Mouse (Mus musculus): ENCODE results near the gene Cfap298. TPM values are rescaled to one million over a fixed set of nuclear protein-coding genes. Genes with fewer than 3 reads are reported as not detected.

Cfap298 gene
- polyA plus RNA-seq, 2 experiments: 11.5 to 18.4 TPM

DNA sequence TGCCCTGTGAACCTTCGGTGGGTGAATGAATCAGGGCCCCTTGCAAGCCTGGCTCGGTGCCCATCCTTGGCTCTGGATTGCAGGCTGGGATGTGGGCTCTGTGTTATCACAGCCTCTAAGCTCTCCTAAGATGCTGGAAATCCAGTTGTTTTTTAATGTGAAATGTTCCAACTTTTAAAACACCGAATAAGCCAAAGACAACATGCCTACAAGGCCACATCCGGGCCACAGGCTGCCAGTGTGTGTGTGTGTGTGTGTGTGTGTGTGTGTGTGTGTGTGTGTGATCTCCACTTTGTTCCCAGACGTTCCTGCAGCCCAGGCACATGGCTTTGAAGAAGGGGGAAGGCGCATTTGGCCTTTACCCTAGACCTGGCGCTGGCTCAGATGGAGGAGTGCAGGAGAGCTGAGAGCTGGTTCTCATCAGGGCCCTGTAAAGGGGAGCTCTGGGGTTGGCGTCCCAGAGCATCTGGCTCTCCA is 52.4 kb downstream of the Cfap298 start:
- no peak overlapping the region for H3K9ac ChIP-seq (replicated peaks)
- TF ChIP-seq CTCF (IDR thresholded peaks at IDR 0.05; ENCODE audit: low read depth) (no peak), EP300 (IDR thresholded peaks at IDR 0.05; ENCODE audit: low read depth) (no peak)
- no peak overlapping the region for H3K4me3 ChIP-seq (ENCODE audit: insufficient read depth in 1 of 2, low read depth in 2 of 2, low read length in 2 of 2)
- ATAC-seq (ENCODE audit: insufficient read depth) (no peak), DNase-seq (ENCODE audit: low read depth in 3 of 3, low spot score in 3 of 3) (no peak)
- no peaks in the 10 kb centered on the region for H3K27me3 ChIP-seq (ENCODE audit: control insufficient read depth, insufficient read depth, low read length)
- no peaks in the 10 kb centered on the region for H3K4me1 ChIP-seq (replicated peaks; ENCODE audit: control insufficient read depth in 2 of 2, insufficient read depth in 2 of 2, low read length in 1 of 2)
- H3K27ac ChIP-seq: no peak overlapping the region
- no peaks in the 10 kb centered on the region for H3K36me3 ChIP-seq (replicated peaks; ENCODE audit: control insufficient read depth, insufficient read depth, low read depth)
- no peak overlapping the region for H3K4me2 ChIP-seq (ENCODE audit: low read depth)
- H3K9me3 ChIP-seq (ENCODE audit: control insufficient read depth, low read length): no peaks in the 10 kb centered on the region
- WGBS (ENCODE audit: insufficient replicate concordance): 51% methylated on average over 8 of the region's 8 CpGs

DNA sequence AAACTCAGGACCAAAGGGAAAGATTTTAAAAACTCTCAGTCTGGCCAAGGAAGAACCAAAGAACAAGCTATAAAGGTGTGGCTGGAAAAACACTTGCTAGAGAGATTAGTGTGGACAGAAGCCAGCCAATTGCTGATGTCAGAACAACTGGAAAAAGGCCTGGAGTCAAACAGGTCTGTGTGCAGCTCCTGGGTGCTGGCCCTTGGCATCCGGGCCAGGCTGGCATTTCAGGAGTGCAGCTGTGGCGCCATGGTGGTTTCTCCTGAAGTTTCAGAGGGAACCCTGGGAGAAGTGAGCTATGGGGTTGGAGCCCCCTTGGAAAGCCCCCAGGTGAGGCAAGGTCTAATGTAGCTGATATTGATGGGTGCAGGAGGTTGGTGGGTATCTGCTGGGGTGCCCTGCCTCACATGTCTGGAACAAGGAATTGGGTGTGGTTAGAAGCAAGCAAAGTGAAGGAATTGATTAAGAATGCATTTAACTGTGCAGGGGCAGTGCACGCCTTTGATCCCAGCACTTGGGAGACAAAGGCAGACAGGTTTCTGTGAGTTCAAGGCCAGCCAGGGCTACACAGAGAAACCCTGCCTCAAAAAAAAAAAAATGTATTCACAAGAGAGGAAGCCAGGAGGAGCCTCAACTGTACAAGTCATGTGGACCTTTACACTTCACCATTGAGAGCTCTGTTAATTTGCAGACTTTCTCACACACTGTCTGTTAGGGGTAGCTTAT is 56.6 kb downstream of the Cfap298 start:
- Histone ChIP-seq H3K4me2 (ENCODE audit: low read depth) (no peak overlapping the region), H3K36me3 (replicated peaks; ENCODE audit: control insufficient read depth, insufficient read depth, low read depth) (no peaks in the 10 kb centered on the region), H3K4me1 (replicated peaks; ENCODE audit: control insufficient read depth in 2 of 2, insufficient read depth in 2 of 2, low read length in 1 of 2) (no peaks in the 10 kb centered on the region), H3K27me3 (ENCODE audit: control insufficient read depth, insufficient read depth, low read length) (no peaks in the 10 kb centered on the region), H3K27ac (no peak overlapping the region), H3K4me3 (ENCODE audit: insufficient read depth in 1 of 2, low read depth in 2 of 2, low read length in 2 of 2) (no peak overlapping the region), H3K9me3 (ENCODE audit: control insufficient read depth, low read length) (no peaks in the 10 kb centered on the region), H3K9ac (replicated peaks) (no peak overlapping the region)
- ATAC-seq (ENCODE audit: insufficient read depth): no peak
- WGBS (ENCODE audit: insufficient replicate concordance): 62% methylated on average over 3 of the region's 3 CpGs
- DNase-seq (ENCODE audit: low read depth in 3 of 3, low spot score in 3 of 3): no peak
- no peak for TF ChIP-seq EP300 (IDR thresholded peaks at IDR 0.05; ENCODE audit: low read depth)
- TF ChIP-seq CTCF (IDR thresholded peaks at IDR 0.05; ENCODE audit: low read depth): no peak

Small RNA genes within 50 kb of the gene (microRNA-seq; reads per million reads assigned to microRNA genes)
- not detected for gene Gm22933

Other genes starting within 250 kb of the Cfap298 start
- 23.4 and 31.1 TPM in 2 replicates for gene Mis18a, start 207.7 kb downstream of the Cfap298 start, polyA plus RNA-seq (2012; rRNA removed)
- gene Mis18a, start 207.7 kb downstream of the Cfap298 start, polyA plus RNA-seq (2014; fragmentation: Nextera tagmentation; extraction: Ambion mirVana): 46.7 and 52.9 TPM in 2 replicates
- gene Mrap, start 196.9 kb downstream of the Cfap298 start, polyA plus RNA-seq (2012; rRNA removed): 44.0 and 45.1 TPM in 2 replicates
- 53.6 and 60.7 TPM in 2 replicates for gene Mrap, start 196.9 kb downstream of the Cfap298 start, polyA plus RNA-seq (2014; fragmentation: Nextera tagmentation; extraction: Ambion mirVana)
- gene Urb1, start 124.7 kb downstream of the Cfap298 start, polyA plus RNA-seq (2012; rRNA removed): 2.9 and 3.6 TPM in 2 replicates
- 5.0 and 6.1 TPM in 2 replicates for gene Urb1, start 124.7 kb downstream of the Cfap298 start, polyA plus RNA-seq (2014; fragmentation: Nextera tagmentation; extraction: Ambion mirVana)
- 0.11 and 0.14 TPM in 2 replicates for gene Eva1c, start 108.4 kb downstream of the Cfap298 start, polyA plus RNA-seq (2012; rRNA removed)
- gene Eva1c, start 108.4 kb downstream of the Cfap298 start, polyA plus RNA-seq (2014; fragmentation: Nextera tagmentation; extraction: Ambion mirVana): 0.15 and 0.23 TPM in 2 replicates
- gene Synj1, start 76.2 kb upstream of the Cfap298 start, polyA plus RNA-seq (2012; rRNA removed): 13.8 and 14.6 TPM in 2 replicates
- 21.4 and 21.9 TPM in 2 replicates for gene Synj1, start 76.2 kb upstream of the Cfap298 start, polyA plus RNA-seq (2014; fragmentation: Nextera tagmentation; extraction: Ambion mirVana)
- gene Paxbp1, start 109.4 kb upstream of the Cfap298 start, polyA plus RNA-seq (2012; rRNA removed): 17.4 and 25.9 TPM in 2 replicates
- 14.8 and 16.5 TPM in 2 replicates for gene Paxbp1, start 109.4 kb upstream of the Cfap298 start, polyA plus RNA-seq (2014; fragmentation: Nextera tagmentation; extraction: Ambion mirVana)
- not detected in 2 replicates for gene 4932438H23Rik, start 160.0 kb upstream of the Cfap298 start, polyA plus RNA-seq (2012; rRNA removed)
- gene 4932438H23Rik, start 160.0 kb upstream of the Cfap298 start, polyA plus RNA-seq (2014; fragmentation: Nextera tagmentation; extraction: Ambion mirVana): not detected in 2 replicates